Mouse (Mus musculus) hindbrain, embryonic 16.5 days (tissue): Measurements from ENCODE around the gene Iqcf6. TPM values are rescaled to one million over a fixed set of nuclear protein-coding genes. Genes with fewer than 3 reads are reported as not detected.
"Not testable (repeated sequence)": the region's sequence is repeated elsewhere in the genome, so short reads cannot be mapped to it uniquely, and the experiment has no call there.

Experiments used
- ATAC-seq: fragments of 200-750 bp; cut with Nextera tagmentation; 2 replicates; pipeline ENCODE4 v1.8.0; 2017; ENCODE audit warnings: moderate TSS enrichment, moderate library complexity
- H3K27ac ChIP-seq: fragments of 300-500 bp; sonication (generic); 2 replicates; pipeline ENCODE4 v1.5.1; 2014; ENCODE audit warnings: low read depth, mild to moderate bottlenecking, control low read depth, low read length, moderate library complexity
- H3K27me3 ChIP-seq: fragments of 300-500 bp; sonication (generic); replicated peaks from 2 replicates; pipeline ENCODE4 v1.6.1; 2014; ENCODE audit warnings: low read length; ENCODE audit not compliant: control insufficient read depth, insufficient read depth
- H3K36me3 ChIP-seq: fragments of 300-500 bp; sonication (generic); 2 replicates; pipeline ENCODE4 v1.6.1; 2014; ENCODE audit warnings: mild to moderate bottlenecking, low read length, moderate library complexity, mixed read lengths; ENCODE audit not compliant: control insufficient read depth, insufficient read depth
- H3K4me1 ChIP-seq: fragments of 300-500 bp; sonication (generic); 2 replicates; pipeline ENCODE4 v1.6.1; 2014; ENCODE audit warnings: low read depth, low read length; ENCODE audit not compliant: control insufficient read depth, insufficient read depth
- H3K4me2 ChIP-seq: fragments of 300-500 bp; sonication (generic); 2 replicates; pipeline ENCODE4 v1.6.1; 2014; ENCODE audit warnings: mild to moderate bottlenecking, low read length, control low read depth, moderate library complexity
- H3K4me3 ChIP-seq: fragments of 300-500 bp; sonication (generic); 2 replicates; pipeline ENCODE4 v1.5.1; 2014; ENCODE audit warnings: mild to moderate bottlenecking, low read length, control low read depth, moderate library complexity
- H3K9ac ChIP-seq: fragments of 300-500 bp; sonication (generic); 2 replicates; pipeline ENCODE4 v1.6.1; 2014; ENCODE audit warnings: low read depth, mild to moderate bottlenecking, control low read depth, low read length, moderate library complexity
- H3K9me3 ChIP-seq: fragments of 300-500 bp; sonication (generic); 2 replicates; pipeline ENCODE4 v1.6.1; 2014; ENCODE audit warnings: mild to moderate bottlenecking, low read length, moderate library complexity; ENCODE audit not compliant: control insufficient read depth
- WGBS: fragments of 180-500 bp; shearing (Covaris S2); extraction: QIAGEN DNeasy Blood & Tissue Kit; methylation state at CpG from one replicate; pipeline ENCODE4 v1.1.7; 2014; 5-methylcytosine and 5-hydroxymethylcytosine counted together
- polyA plus RNA-seq: library from polyadenylated mRNA; unstranded; fragments of >200 nt; fragmentation: Nextera tagmentation; extraction: Ambion mirVana; gene quantifications from 2 replicates; pipeline ENCODE4 v1.2.1, GENCODE M21; 2015

Iqcf6 gene
- polyA plus RNA-seq, 1 experiment from 2014 or later = not detected

GRCm38 (mm10) chr9:106614616-106615015 lies 11.8 kb upstream of the Iqcf6 start:
- Histone ChIP-seq H3K27ac (no peak overlapping the region), H3K4me2 (no peak overlapping the region), H3K4me3 (no peak overlapping the region), H3K9ac (no peak overlapping the region), H3K9me3 (no peaks in the 10 kb centered on the region), H3K36me3 (no peaks in the 10 kb centered on the region), H3K4me1 (no peaks in the 10 kb centered on the region), H3K27me3 (no peaks in the 10 kb centered on the region)
- WGBS = 52% methylated on average over 3 of the region's 3 CpGs
- ATAC-seq = no peak

GRCm38 (mm10) chr9:106616306-106616705 lies 10.1 kb upstream of the Iqcf6 start:
- ATAC-seq = no peak

GRCm38 (mm10) chr9:106617496-106617895 lies 8.9 kb upstream of the Iqcf6 start:
- WGBS = 84% methylated on average over 3 of the region's 3 CpGs
- Histone ChIP-seq H3K4me3 (no peak overlapping the region), H3K36me3 (no peaks in the 10 kb centered on the region), H3K4me2 (no peak overlapping the region), H3K9me3 (no peaks in the 10 kb centered on the region), H3K4me1 (no peaks in the 10 kb centered on the region), H3K27ac (no peak overlapping the region), H3K9ac (no peak overlapping the region), H3K27me3 (no peaks in the 10 kb centered on the region)
- ATAC-seq = no peak

More at GRCm38 (mm10) chr9:106616306-106616705, 10.1 kb upstream of the Iqcf6 start:
- no peak overlapping the region for H3K4me3 ChIP-seq
- H3K9ac ChIP-seq = no peak overlapping the region
- H3K4me1 ChIP-seq = no peaks in the 10 kb centered on the region
- no peaks in the 10 kb centered on the region for H3K9me3 ChIP-seq
- no peak overlapping the region for H3K4me2 ChIP-seq
- H3K27me3 ChIP-seq = no peaks in the 10 kb centered on the region
- H3K36me3 ChIP-seq = no peaks in the 10 kb centered on the region
- 81% methylated on average over 9 of the region's 9 CpGs for WGBS
- no peak overlapping the region for H3K27ac ChIP-seq

GRCm38 (mm10) chr9:106627796-106628195 lies 1.4 kb downstream of the Iqcf6 start:
- not testable (repeated sequence) for H3K27ac ChIP-seq, H3K4me1 ChIP-seq, H3K27me3 ChIP-seq, H3K4me3 ChIP-seq, H3K4me2 ChIP-seq, H3K9me3 ChIP-seq, ATAC-seq, H3K36me3 ChIP-seq, H3K9ac ChIP-seq
- 21% methylated on average over 8 of the region's 8 CpGs for WGBS

GRCm38 (mm10) chr9:106632185-106632584 lies 5.8 kb downstream of the Iqcf6 start:
- peak; percentile 37; the same call in 1 of the 2 replicates for ATAC-seq
- Histone ChIP-seq H3K4me3 (no peak overlapping the region), H3K9me3 (no peaks in the 10 kb centered on the region), H3K4me1 (no peaks in the 10 kb centered on the region), H3K36me3 (no peaks in the 10 kb centered on the region), H3K27ac (no peak overlapping the region), H3K4me2 (no peak overlapping the region), H3K27me3 (no peaks in the 10 kb centered on the region), H3K9ac (no peak overlapping the region)
- 68% methylated on average over 5 of the region's 5 CpGs for WGBS

GRCm38 (mm10) chr9:106638154-106638553 lies 11.8 kb downstream of the Iqcf6 start:
- H3K36me3 ChIP-seq = no peaks in the 10 kb centered on the region
- no peaks in the 10 kb centered on the region for H3K4me1 ChIP-seq
- no peak overlapping the region for H3K27ac ChIP-seq
- no peak overlapping the region for H3K4me3 ChIP-seq
- H3K9ac ChIP-seq = no peak overlapping the region
- 92% methylated on average over 8 of the region's 8 CpGs for WGBS
- H3K27me3 ChIP-seq = no peaks in the 10 kb centered on the region
- H3K9me3 ChIP-seq = no peaks in the 10 kb centered on the region
- no peak for ATAC-seq
- no peak overlapping the region for H3K4me2 ChIP-seq

- H3K4me2 ChIP-seq = no peak overlapping the region
- H3K9me3 ChIP-seq = no peaks in the 10 kb centered on the region
- H3K4me1 ChIP-seq = no peaks in the 10 kb centered on the region
- WGBS = 65% methylated on average over 5 of the region's 5 CpGs
- no peaks in the 10 kb centered on the region for H3K27me3 ChIP-seq
- no peak overlapping the region for H3K27ac ChIP-seq
- ATAC-seq = no peak
- no peaks in the 10 kb centered on the region for H3K36me3 ChIP-seq
- H3K4me3 ChIP-seq = no peak overlapping the region
- H3K9ac ChIP-seq = no peak overlapping the region
Observed at GRCm38 (mm10) chr9:106641346-106641745, 15.0 kb downstream of the Iqcf6 start.

- H3K9me3 ChIP-seq = no peaks in the 10 kb centered on the region
- no peak overlapping the region for H3K4me2 ChIP-seq
- no peaks in the 10 kb centered on the region for H3K27me3 ChIP-seq
- H3K36me3 ChIP-seq = no peaks in the 10 kb centered on the region
- no peaks in the 10 kb centered on the region for H3K4me1 ChIP-seq
- WGBS = 23% methylated on average over 7 of the region's 7 CpGs
- H3K27ac ChIP-seq = no peak overlapping the region
- H3K9ac ChIP-seq = no peak overlapping the region
- no peak overlapping the region for H3K4me3 ChIP-seq
- peak; percentile 24; the same call in 1 of the 2 replicates for ATAC-seq
Observed at GRCm38 (mm10) chr9:106643128-106643527, 16.7 kb downstream of the Iqcf6 start.

GRCm38 (mm10) chr9:106643787-106644186 lies 17.4 kb downstream of the Iqcf6 start:
- no peaks in the 10 kb centered on the region for H3K9me3 ChIP-seq
- ATAC-seq = no peak
- no peak overlapping the region for H3K4me3 ChIP-seq
- H3K27me3 ChIP-seq = no peaks in the 10 kb centered on the region
- no peaks in the 10 kb centered on the region for H3K36me3 ChIP-seq
- no peaks in the 10 kb centered on the region for H3K4me1 ChIP-seq
- no peak overlapping the region for H3K27ac ChIP-seq
- H3K9ac ChIP-seq = no peak overlapping the region
- 78% methylated on average over 6 of the region's 6 CpGs for WGBS
- no peak overlapping the region for H3K4me2 ChIP-seq
